Mouse (Mus musculus) midbrain, postnatal 0 days (tissue): ENCODE data around the gene Afg1l. TPM values are rescaled to one million over a fixed set of nuclear protein-coding genes. Genes with fewer than 3 reads are reported as not detected.

Experiments
- ATAC-seq: fragments of 200-750 bp; cut with Nextera tagmentation; 2 replicates; pipeline ENCODE4 v1.8.0; 2017; ENCODE audit warnings: moderate number of reproducible peaks, mild to moderate bottlenecking, moderate TSS enrichment, moderate library complexity; ENCODE audit not compliant: low FRiP score
- DNase-seq: peaks from one replicate; pipeline ENCODE4 v3.0.0-alpha.2; 2015; ENCODE audit warnings: low spot score
- H3K27ac ChIP-seq: fragments of 300-500 bp; sonication (generic); 2 replicates; pipeline ENCODE4 v1.5.1; 2014; ENCODE audit warnings: low read depth, mild to moderate bottlenecking, low read length, mixed read lengths
- H3K27me3 ChIP-seq: fragments of 300-500 bp; sonication (generic); 2 replicates; pipeline ENCODE4 v1.6.1; 2014; ENCODE audit warnings: low read length, control low read depth, mixed read lengths; ENCODE audit not compliant: insufficient read depth
- H3K36me3 ChIP-seq: fragments of 300-500 bp; sonication (generic); 2 replicates; pipeline ENCODE4 v1.6.1; 2014; ENCODE audit warnings: low read length, control low read depth, mixed read lengths; ENCODE audit not compliant: insufficient read depth
- H3K4me1 ChIP-seq: fragments of 300-500 bp; sonication (generic); 2 replicates; pipeline ENCODE4 v1.6.1; 2014; ENCODE audit warnings: mild to moderate bottlenecking, control low read depth, antibody characterized with exemption, low read length, mixed read lengths; ENCODE audit not compliant: insufficient read depth
- H3K4me2 ChIP-seq: fragments of 300-500 bp; sonication (generic); 2 replicates; pipeline ENCODE4 v1.6.1; 2014; ENCODE audit warnings: low read depth, mild to moderate bottlenecking, low read length, mixed read lengths; ENCODE audit not compliant: poor library complexity, severe bottlenecking
- H3K4me3 ChIP-seq: fragments of 300-500 bp; sonication (generic); 2 replicates; pipeline ENCODE4 v1.5.1; 2014; ENCODE audit warnings: low read depth, mild to moderate bottlenecking, low read length, moderate library complexity
- H3K9ac ChIP-seq: fragments of 300-500 bp; sonication (generic); replicated peaks from 2 replicates; pipeline ENCODE4 v1.6.1; 2014; ENCODE audit warnings: mild to moderate bottlenecking, low read length, moderate library complexity, mixed read lengths; ENCODE audit not compliant: poor library complexity, severe bottlenecking
- H3K9me3 ChIP-seq: fragments of 300-500 bp; sonication (generic); 2 replicates; pipeline ENCODE4 v1.6.1; 2016; ENCODE audit warnings: low read length, control low read depth
- CTCF ChIP-seq: IDR thresholded peaks from 2 replicates; pipeline ENCODE4 v1.5.1; 2016; ENCODE audit warnings: antibody characterized with exemption, mild to moderate bottlenecking
- WGBS: fragments of 180-500 bp; shearing (Covaris S2); extraction: QIAGEN DNeasy Blood & Tissue Kit; methylation state at CpG from one replicate; pipeline ENCODE4 v1.1.7; 2014; 5-methylcytosine and 5-hydroxymethylcytosine counted together
- polyA plus RNA-seq: library from polyadenylated mRNA; unstranded; fragments of >200 nt; fragmentation: Nextera tagmentation; extraction: Ambion mirVana; gene quantifications from 2 replicates; pipeline ENCODE4 v1.2.1, GENCODE M21; 2015
- total RNA-seq: library from RNA; depleted of rRNA; stranded (reverse); fragments of >200 nt; gene quantifications from 2 replicates; pipeline ENCODE4 v1.2.3, GENCODE M21; 2014

Afg1l gene
- total and polyA plus RNA-seq, 2 experiments from 2014 or later, result 5.8 to 8.5 TPM

DNA sequence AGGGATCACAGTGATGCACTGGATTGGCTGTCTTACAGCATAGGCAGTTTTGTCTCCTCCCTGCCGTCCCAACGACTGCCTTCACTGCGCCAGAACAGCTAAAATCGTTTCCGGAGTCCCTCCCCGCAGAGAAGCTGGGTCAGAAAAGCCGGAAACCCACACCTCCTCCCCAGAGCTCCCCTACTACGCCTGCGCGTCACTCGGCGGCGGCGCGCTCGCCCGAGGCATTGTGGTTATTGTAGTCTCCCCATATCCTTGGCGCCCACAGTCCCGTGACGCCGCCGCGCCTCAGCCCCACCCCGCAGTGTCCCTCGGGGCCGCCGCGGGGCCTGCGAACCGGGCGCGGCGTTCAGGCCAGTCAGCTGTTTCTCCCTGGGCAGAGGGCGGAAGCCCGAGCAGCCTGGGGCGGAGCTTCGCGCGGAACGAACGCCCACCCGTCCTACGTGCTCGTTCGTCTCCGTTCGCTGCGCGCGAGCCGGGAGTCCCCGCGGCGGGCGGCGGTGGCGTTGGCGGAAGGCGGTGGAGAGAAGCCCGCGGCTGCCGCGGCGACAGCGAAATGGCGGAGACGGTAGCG is 23.5 kb upstream of the Afg1l start, which contains the start of gene Snx3:
TSS of gene Snx3 (plus strand) at position 256 of the 574 bp plus-strand sequence.
- H3K9ac ChIP-seq, result peak within 1 kb of the TSS; percentile 87
- no peaks in the 10 kb centered on the region for H3K4me1 ChIP-seq
- DNase-seq (peak; percentile 98), ATAC-seq (peak; percentile 96)
- H3K36me3 ChIP-seq, result no peaks in the 10 kb centered on the region
- H3K27ac ChIP-seq, result peak within 1 kb of the TSS; percentile 98
- peak within 1 kb of the TSS; percentile 68 for H3K4me2 ChIP-seq
- under 1% methylated on average over 67 of the region's 68 CpGs for WGBS
- no peaks in the 10 kb centered on the region for H3K9me3 ChIP-seq
- no peak for TF ChIP-seq CTCF
- H3K4me3 ChIP-seq, result peak within 1 kb of the TSS; percentile 99
- no peaks in the 10 kb centered on the region for H3K27me3 ChIP-seq

DNA sequence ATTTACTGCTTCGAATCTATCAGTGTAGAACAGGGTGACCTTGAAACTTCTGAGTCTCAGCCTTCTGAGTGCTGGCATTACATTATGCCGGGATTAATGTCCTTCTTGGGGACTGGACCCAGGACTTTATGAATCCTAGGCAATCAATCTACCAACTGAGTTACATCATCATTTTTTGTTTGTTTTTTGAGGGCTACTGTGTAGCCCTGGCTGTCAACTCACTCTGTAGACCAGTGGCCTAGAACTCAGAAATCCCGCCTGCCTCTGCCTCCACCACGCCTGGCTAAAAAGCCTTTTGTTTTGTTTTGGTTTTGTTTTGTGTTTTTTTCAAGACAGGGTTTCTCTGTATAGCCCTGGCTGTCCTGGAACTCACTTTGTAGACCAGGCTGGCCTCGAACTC is 22.8 kb upstream of the Afg1l start:
- H3K36me3 ChIP-seq, result no peaks in the 10 kb centered on the region
- H3K4me2 ChIP-seq, result no peak overlapping the region; the same call in 1 of the 2 replicates
- no peak for TF ChIP-seq CTCF
- H3K9me3 ChIP-seq, result no peaks in the 10 kb centered on the region
- peak overlapping the region; percentile 99; the same call in 1 of the 2 replicates for H3K4me3 ChIP-seq
- 82% methylated on average over 5 of the region's 5 CpGs for WGBS
- peak overlapping the region; percentile 98 for H3K27ac ChIP-seq
- H3K9ac ChIP-seq, result no peak overlapping the region
- no peak for ATAC-seq
- DNase-seq, result no peak
- no peaks in the 10 kb centered on the region for H3K4me1 ChIP-seq
- no peaks in the 10 kb centered on the region for H3K27me3 ChIP-seq

DNA sequence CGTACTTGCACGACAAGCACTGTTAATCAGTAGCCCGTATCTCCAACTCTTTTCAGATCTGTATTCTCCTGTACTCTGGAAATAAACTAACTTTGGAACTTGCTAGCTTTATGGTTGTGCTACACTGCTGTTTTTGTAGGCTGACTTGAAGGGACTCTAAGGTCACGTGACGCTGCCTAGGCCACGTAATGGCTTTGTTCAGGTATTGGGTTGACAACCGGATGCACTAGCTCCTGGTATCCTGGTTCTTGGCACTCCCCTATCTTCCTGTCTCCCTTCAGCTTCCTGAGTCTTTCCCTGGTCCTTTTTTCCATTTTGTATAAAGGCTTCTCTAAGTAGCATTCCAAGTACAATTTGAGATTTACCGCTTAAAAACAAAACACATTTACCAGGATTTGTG is 22.2 kb upstream of the Afg1l start:
- H3K4me3 ChIP-seq, result no peak overlapping the region
- H3K9me3 ChIP-seq, result no peaks in the 10 kb centered on the region
- H3K27me3 ChIP-seq, result no peaks in the 10 kb centered on the region
- no peak for DNase-seq
- 95% methylated on average over 8 of the region's 8 CpGs for WGBS
- ATAC-seq, result no peak
- H3K9ac ChIP-seq, result no peak overlapping the region
- H3K4me2 ChIP-seq, result no peak overlapping the region
- TF ChIP-seq CTCF, result no peak
- peak overlapping the region; percentile 98; the same call in 1 of the 2 replicates for H3K27ac ChIP-seq
- no peaks in the 10 kb centered on the region for H3K4me1 ChIP-seq
- no peaks in the 10 kb centered on the region for H3K36me3 ChIP-seq

DNA sequence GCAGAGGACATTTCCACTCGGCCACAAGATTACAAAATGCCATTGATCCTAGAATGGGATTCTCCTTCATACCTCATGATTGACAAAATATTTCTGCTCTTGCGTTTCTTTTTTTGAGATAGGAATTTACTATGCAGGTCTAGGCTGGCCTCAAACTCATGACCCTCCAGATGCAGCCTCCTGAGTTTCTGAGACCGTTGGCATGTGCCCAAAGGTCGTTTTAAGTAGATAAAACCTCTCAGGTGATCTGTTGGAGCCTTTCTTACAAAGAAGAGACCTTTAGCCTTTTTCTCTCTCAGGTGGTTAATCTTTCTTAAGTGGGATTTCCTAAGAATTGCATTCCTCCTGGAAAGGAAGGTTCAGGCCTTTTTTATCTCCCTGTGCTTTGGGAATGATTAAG is 14.6 kb upstream of the Afg1l start:
- Histone ChIP-seq H3K9ac (no peak overlapping the region), H3K4me3 (no peak overlapping the region), H3K9me3 (no peaks in the 10 kb centered on the region), H3K27me3 (no peaks in the 10 kb centered on the region), H3K4me2 (no peak overlapping the region), H3K36me3 (no peaks in the 10 kb centered on the region), H3K27ac (no peak overlapping the region), H3K4me1 (no peaks in the 10 kb centered on the region)
- DNase-seq, result no peak
- TF ChIP-seq CTCF, result no peak
- ATAC-seq, result no peak
- 58% methylated on average over 4 of the region's 4 CpGs for WGBS

DNA sequence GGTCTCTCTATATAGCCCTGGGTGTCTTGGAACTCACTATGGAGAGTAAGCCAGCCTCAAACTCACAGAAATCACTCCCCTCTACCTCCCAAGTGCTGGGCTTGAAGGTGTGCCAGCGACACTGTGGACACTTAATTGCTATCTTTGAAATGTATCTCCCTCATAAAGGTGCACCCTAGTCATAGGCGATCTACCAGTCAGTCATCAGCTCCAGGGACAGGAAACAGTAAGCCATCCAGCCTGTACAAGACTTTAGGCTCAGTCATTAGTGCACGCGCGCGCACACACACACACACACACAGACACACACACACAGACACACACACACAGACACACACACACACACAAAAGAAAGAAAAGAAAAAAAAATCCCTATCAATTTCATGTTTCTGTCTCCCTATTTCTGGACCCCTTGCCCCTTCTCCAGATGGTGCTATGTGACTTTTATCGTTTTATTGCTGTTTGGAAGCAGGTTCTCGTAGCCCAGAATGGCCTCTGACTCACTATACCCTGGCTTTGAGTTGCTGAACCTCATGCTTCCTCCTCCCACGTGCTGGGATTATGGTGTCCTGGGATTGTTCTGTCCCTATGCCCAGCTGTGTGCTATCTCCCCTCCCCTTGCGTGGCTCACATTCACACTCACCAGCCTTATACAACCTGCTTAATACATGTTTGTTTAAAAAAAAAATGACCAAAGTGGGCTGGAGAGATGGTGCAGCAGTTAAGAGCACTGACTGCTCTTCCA is 13.8 kb upstream of the Afg1l start:
- no peak for DNase-seq
- H3K9ac ChIP-seq, result no peak overlapping the region
- WGBS, result 90% methylated on average over 10 of the region's 10 CpGs
- no peaks in the 10 kb centered on the region for H3K36me3 ChIP-seq
- H3K4me2 ChIP-seq, result no peak overlapping the region
- no peaks in the 10 kb centered on the region for H3K9me3 ChIP-seq
- TF ChIP-seq CTCF, result no peak
- no peak for ATAC-seq
- H3K4me3 ChIP-seq, result no peak overlapping the region
- H3K4me1 ChIP-seq, result no peaks in the 10 kb centered on the region
- no peaks in the 10 kb centered on the region for H3K27me3 ChIP-seq
- no peak overlapping the region for H3K27ac ChIP-seq

DNA sequence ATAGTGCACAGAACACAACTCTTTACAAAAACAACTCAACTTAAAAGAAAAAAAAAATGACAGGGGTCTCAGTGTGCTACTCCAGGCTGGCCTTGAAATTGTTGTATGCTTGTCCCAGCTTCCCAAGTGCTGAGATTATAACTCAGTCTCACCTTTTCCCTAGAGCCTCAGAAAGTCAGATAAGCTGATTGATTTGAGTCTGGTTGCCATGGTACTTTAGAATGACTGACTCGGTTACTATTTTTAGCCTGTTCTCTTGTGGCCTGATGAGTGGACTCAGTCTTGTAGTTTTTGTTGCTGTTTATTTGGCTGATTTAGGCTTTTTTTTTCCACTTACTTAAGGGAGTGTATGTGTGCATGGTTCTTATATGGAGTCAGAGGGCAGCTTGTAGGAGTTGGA is 12.8 kb upstream of the Afg1l start:
- H3K4me2 ChIP-seq, result no peak overlapping the region
- no peak for ATAC-seq
- no peaks in the 10 kb centered on the region for H3K9me3 ChIP-seq
- H3K9ac ChIP-seq, result no peak overlapping the region
- TF ChIP-seq CTCF, result no peak
- DNase-seq, result no peak
- H3K27me3 ChIP-seq, result no peaks in the 10 kb centered on the region
- H3K4me1 ChIP-seq, result no peaks in the 10 kb centered on the region
- WGBS, result 43% methylated on average over 1 of the region's 1 CpGs
- no peak overlapping the region for H3K4me3 ChIP-seq
- H3K36me3 ChIP-seq, result no peaks in the 10 kb centered on the region
- no peak overlapping the region for H3K27ac ChIP-seq
